Mouse (Mus musculus): ENCODE measurements around the gene Osgin1. TPM values are rescaled to one million over a fixed set of nuclear protein-coding genes. Genes with fewer than 3 reads are reported as not detected.
A peak's percentile ranks its signal among the peaks of the same experiment; 100 is the strongest.

The Osgin1 gene
- polyA plus RNA-seq, 1 experiment, result not detected

- Histone ChIP-seq H3K36me3 (ENCODE audit: control insufficient read depth, insufficient read depth, low read length, poor library complexity, severe bottlenecking) (no peaks in the 10 kb centered on the region), H3K4me1 (ENCODE audit: control insufficient read depth, insufficient read depth, low read length) (no peaks in the 10 kb centered on the region), H3K27ac (ENCODE audit: insufficient read depth, low read length) (no peak overlapping the region)
These were observed 3.6 kb downstream of the Osgin1 start for GRCm38 (mm10) chr8:119437506-119437905.

GRCm38 (mm10) chr8:119438876-119439275 is 5.0 kb downstream of the Osgin1 start:
- no peaks in the 10 kb centered on the region for H3K4me1 ChIP-seq (ENCODE audit: control insufficient read depth, insufficient read depth, low read length)
- H3K27me3 ChIP-seq (ENCODE audit: control insufficient read depth, insufficient read depth, low read length, poor library complexity, severe bottlenecking), result no peaks in the 10 kb centered on the region
- H3K9me3 ChIP-seq (replicated peaks; ENCODE audit: control insufficient read depth, insufficient read depth, low read length, poor library complexity, severe bottlenecking), result no peaks in the 10 kb centered on the region
- H3K9ac ChIP-seq (ENCODE audit: low read depth, poor library complexity, severe bottlenecking), result no peak overlapping the region
- H3K4me3 ChIP-seq (ENCODE audit: low read depth, low read length), result no peak overlapping the region
- TF ChIP-seq EP300 (IDR thresholded peaks at IDR 0.05; ENCODE audit: insufficient read depth, low read depth, low read length) (no peak), POLR2A (IDR thresholded peaks at IDR 0.05; ENCODE audit: insufficient read depth, low read length) (no peak), CTCF (IDR thresholded peaks at IDR 0.05; ENCODE audit: low read depth, low read length) (no peak)
- no peaks in the 10 kb centered on the region for H3K36me3 ChIP-seq (ENCODE audit: control insufficient read depth, insufficient read depth, low read length, poor library complexity, severe bottlenecking)
- no peak overlapping the region for H3K27ac ChIP-seq (ENCODE audit: insufficient read depth, low read length)

More at GRCm38 (mm10) chr8:119437506-119437905, 3.6 kb downstream of the Osgin1 start:
- TF ChIP-seq EP300 (IDR thresholded peaks at IDR 0.05; ENCODE audit: insufficient read depth, low read depth, low read length), result no peak
- no peak for TF ChIP-seq POLR2A (IDR thresholded peaks at IDR 0.05; ENCODE audit: insufficient read depth, low read length)
- TF ChIP-seq CTCF (IDR thresholded peaks at IDR 0.05; ENCODE audit: low read depth, low read length), result no peak
- Histone ChIP-seq H3K9ac (ENCODE audit: low read depth, poor library complexity, severe bottlenecking) (no peak overlapping the region), H3K4me3 (ENCODE audit: low read depth, low read length) (no peak overlapping the region), H3K27me3 (ENCODE audit: control insufficient read depth, insufficient read depth, low read length, poor library complexity, severe bottlenecking) (no peaks in the 10 kb centered on the region), H3K9me3 (replicated peaks; ENCODE audit: control insufficient read depth, insufficient read depth, low read length, poor library complexity, severe bottlenecking) (no peaks in the 10 kb centered on the region)

DNA sequence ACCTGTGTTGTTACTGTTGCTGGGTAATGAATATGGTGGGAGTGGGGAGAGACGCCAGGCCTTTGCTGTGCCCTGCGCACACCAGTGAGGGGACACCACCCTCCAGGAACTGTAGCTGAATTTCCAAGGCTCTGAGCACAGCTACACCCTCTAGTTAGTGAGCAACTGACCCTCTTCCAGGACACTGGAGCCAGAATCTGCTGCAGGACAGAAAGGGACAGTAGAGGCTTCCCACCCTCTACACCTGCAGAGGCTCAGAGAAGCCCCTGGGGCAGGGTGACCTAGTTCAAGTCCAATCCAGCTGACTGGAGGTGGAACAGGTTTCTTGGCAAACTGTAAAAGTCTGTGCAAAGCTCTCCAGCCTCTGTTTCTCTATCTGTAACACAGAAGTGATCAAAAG is 5.5 kb downstream of the Osgin1 start:
- no peaks in the 10 kb centered on the region for H3K36me3 ChIP-seq (ENCODE audit: control insufficient read depth, insufficient read depth, low read length, poor library complexity, severe bottlenecking)
- no peak overlapping the region for H3K4me3 ChIP-seq (ENCODE audit: low read depth, low read length)
- no peaks in the 10 kb centered on the region for H3K27me3 ChIP-seq (ENCODE audit: control insufficient read depth, insufficient read depth, low read length, poor library complexity, severe bottlenecking)
- H3K4me1 ChIP-seq (ENCODE audit: control insufficient read depth, insufficient read depth, low read length), result no peaks in the 10 kb centered on the region
- H3K9ac ChIP-seq (ENCODE audit: low read depth, poor library complexity, severe bottlenecking), result no peak overlapping the region
- no peak for TF ChIP-seq CTCF (IDR thresholded peaks at IDR 0.05; ENCODE audit: low read depth, low read length)
- TF ChIP-seq POLR2A (IDR thresholded peaks at IDR 0.05; ENCODE audit: insufficient read depth, low read length), result no peak
- TF ChIP-seq EP300 (IDR thresholded peaks at IDR 0.05; ENCODE audit: insufficient read depth, low read depth, low read length), result 0 out of 2 replicates have a peak, but pooled peaks have one; percentile 9
- H3K9me3 ChIP-seq (replicated peaks; ENCODE audit: control insufficient read depth, insufficient read depth, low read length, poor library complexity, severe bottlenecking), result no peaks in the 10 kb centered on the region
- no peak overlapping the region for H3K27ac ChIP-seq (ENCODE audit: insufficient read depth, low read length)

DNA sequence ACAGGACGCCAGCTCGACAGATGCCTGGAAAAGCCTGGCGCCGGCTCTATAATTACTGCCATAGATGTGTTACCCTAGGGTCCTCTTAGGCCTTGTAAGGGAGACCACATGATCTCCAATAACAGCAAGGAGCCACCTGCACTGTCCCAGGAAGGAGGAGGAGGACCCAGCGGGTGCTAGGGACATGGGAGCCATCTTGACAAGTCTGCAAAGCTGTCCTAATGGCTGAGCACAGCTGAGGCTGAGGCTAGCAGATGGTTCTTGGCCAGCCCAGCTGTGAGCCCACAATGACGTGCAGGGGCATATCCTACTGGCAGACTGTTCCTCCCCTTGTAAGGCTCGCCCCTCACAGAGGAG is 5.9 kb downstream of the Osgin1 start:
- Histone ChIP-seq H3K9ac (ENCODE audit: low read depth, poor library complexity, severe bottlenecking) (no peak overlapping the region), H3K36me3 (ENCODE audit: control insufficient read depth, insufficient read depth, low read length, poor library complexity, severe bottlenecking) (no peaks in the 10 kb centered on the region), H3K27ac (ENCODE audit: insufficient read depth, low read length) (no peak overlapping the region), H3K27me3 (ENCODE audit: control insufficient read depth, insufficient read depth, low read length, poor library complexity, severe bottlenecking) (no peaks in the 10 kb centered on the region), H3K9me3 (replicated peaks; ENCODE audit: control insufficient read depth, insufficient read depth, low read length, poor library complexity, severe bottlenecking) (no peaks in the 10 kb centered on the region), H3K4me1 (ENCODE audit: control insufficient read depth, insufficient read depth, low read length) (no peaks in the 10 kb centered on the region), H3K4me3 (ENCODE audit: low read depth, low read length) (no peak overlapping the region)
- no peak for TF ChIP-seq POLR2A (IDR thresholded peaks at IDR 0.05; ENCODE audit: insufficient read depth, low read length)
- TF ChIP-seq EP300 (IDR thresholded peaks at IDR 0.05; ENCODE audit: insufficient read depth, low read depth, low read length), result no peak
- no peak for TF ChIP-seq CTCF (IDR thresholded peaks at IDR 0.05; ENCODE audit: low read depth, low read length)

GRCm38 (mm10) chr8:119440250-119440951 is 6.5 kb downstream of the Osgin1 start:
- Histone ChIP-seq H3K36me3 (ENCODE audit: control insufficient read depth, insufficient read depth, low read length, poor library complexity, severe bottlenecking) (no peaks in the 10 kb centered on the region), H3K9me3 (replicated peaks; ENCODE audit: control insufficient read depth, insufficient read depth, low read length, poor library complexity, severe bottlenecking) (no peaks in the 10 kb centered on the region), H3K27me3 (ENCODE audit: control insufficient read depth, insufficient read depth, low read length, poor library complexity, severe bottlenecking) (no peaks in the 10 kb centered on the region), H3K27ac (ENCODE audit: insufficient read depth, low read length) (no peak overlapping the region), H3K4me1 (ENCODE audit: control insufficient read depth, insufficient read depth, low read length) (no peaks in the 10 kb centered on the region), H3K9ac (ENCODE audit: low read depth, poor library complexity, severe bottlenecking) (no peak overlapping the region), H3K4me3 (ENCODE audit: low read depth, low read length) (no peak overlapping the region)
- TF ChIP-seq POLR2A (IDR thresholded peaks at IDR 0.05; ENCODE audit: insufficient read depth, low read length), result no peak
- TF ChIP-seq EP300 (IDR thresholded peaks at IDR 0.05; ENCODE audit: insufficient read depth, low read depth, low read length), result peak; percentile 58; the same call in 1 of the 2 replicates
- peak; percentile 55 for TF ChIP-seq CTCF (IDR thresholded peaks at IDR 0.05; ENCODE audit: low read depth, low read length)

GRCm38 (mm10) chr8:119440952-119441270 is 7.0 kb downstream of the Osgin1 start:
- no peaks in the 10 kb centered on the region for H3K27me3 ChIP-seq (ENCODE audit: control insufficient read depth, insufficient read depth, low read length, poor library complexity, severe bottlenecking)
- H3K9ac ChIP-seq (ENCODE audit: low read depth, poor library complexity, severe bottlenecking), result no peak overlapping the region

More at GRCm38 (mm10) chr8:119440952-119441270, 7.0 kb downstream of the Osgin1 start:
- Histone ChIP-seq H3K4me3 (ENCODE audit: low read depth, low read length) (no peak overlapping the region), H3K4me1 (ENCODE audit: control insufficient read depth, insufficient read depth, low read length) (no peaks in the 10 kb centered on the region), H3K27ac (ENCODE audit: insufficient read depth, low read length) (no peak overlapping the region), H3K9me3 (replicated peaks; ENCODE audit: control insufficient read depth, insufficient read depth, low read length, poor library complexity, severe bottlenecking) (no peaks in the 10 kb centered on the region), H3K36me3 (ENCODE audit: control insufficient read depth, insufficient read depth, low read length, poor library complexity, severe bottlenecking) (no peaks in the 10 kb centered on the region)
- TF ChIP-seq CTCF (IDR thresholded peaks at IDR 0.05; ENCODE audit: low read depth, low read length), result no peak
- no peak for TF ChIP-seq EP300 (IDR thresholded peaks at IDR 0.05; ENCODE audit: insufficient read depth, low read depth, low read length)
- TF ChIP-seq POLR2A (IDR thresholded peaks at IDR 0.05; ENCODE audit: insufficient read depth, low read length), result no peak
